Mouse (Mus musculus): Measurements from ENCODE around the gene Gm49322.
"Not testable (repeated sequence)": the region's sequence is repeated elsewhere in the genome, so short reads cannot be mapped to it uniquely, and the experiment has no call there.

The Gm49322 gene

DNA sequence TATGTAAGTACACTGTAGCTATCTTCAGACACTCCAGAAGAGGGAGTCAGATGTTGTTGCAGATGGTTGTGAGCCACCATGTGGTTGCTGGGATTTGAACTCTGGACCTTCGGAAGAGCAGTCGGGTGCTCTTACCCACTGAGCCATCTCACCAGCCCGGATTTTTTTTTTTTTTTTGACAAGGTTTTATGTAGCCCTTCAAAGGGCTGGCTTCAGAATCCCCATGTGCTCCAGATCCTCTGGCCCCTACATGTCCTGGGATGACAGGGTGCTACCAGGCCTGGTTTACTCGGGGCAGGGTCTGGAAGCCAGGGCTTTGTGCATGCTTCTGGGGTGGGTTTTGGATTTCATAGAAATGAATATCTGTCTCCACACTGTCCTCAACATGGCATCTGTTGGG, at the start of gene Gm49322:
Gene Gm49322, plus strand, starts transcription at position 301 of the 400 bp plus-strand sequence.
- not testable (repeated sequence) for DNase-seq (ENCODE audit: low spot score)

DNA sequence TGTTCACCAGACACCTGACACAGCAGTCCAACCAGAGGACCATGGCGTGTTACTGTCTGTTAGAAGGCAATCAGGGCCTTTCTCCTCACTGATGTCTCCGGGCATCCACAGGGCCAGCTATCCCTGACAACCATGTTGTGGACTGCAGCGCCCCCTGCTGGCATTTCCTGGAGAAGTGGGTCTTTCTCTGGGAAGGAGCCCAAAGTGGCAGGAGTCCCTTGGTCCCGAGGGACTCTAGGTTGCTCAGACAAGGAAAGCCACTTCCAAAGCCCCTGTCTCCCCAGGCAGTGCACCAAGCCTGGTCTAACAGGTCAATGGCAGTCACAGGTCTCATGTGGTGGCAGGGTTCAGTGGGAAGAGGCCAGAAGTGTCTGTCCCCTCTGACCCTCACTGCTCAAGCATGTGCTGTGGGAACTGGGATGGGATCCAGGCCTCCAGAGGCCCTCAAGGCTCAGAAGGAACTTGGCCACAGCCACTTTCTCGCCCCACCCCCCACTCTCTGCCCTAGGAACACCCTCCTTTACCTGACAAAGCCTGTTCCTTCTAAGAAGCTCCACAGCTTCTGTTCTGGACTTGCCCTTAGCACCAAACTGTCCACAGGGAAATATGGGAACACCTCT, 48.4 kb upstream of the Gm49322 start:
- peak; percentile 69 for DNase-seq (ENCODE audit: low spot score)

DNA sequence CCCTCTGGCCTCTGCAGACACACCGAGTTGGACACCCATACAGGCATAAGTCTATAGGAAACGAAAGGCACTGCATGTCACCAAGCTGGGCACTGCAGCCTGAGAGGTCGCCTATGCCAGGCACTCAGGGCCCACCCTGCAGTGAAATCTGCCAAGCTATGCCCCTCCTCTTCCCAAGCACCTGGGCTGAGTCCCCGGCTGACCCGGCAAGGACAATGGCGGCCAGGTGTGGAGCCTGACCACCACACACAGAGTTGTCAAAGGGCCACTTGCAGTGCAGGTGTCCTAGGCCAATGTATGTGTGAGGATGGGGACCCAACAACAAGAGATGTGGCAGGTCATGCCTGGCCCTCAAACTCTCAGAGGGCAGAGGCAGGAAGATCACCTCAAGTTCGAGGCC, 46.4 kb upstream of the Gm49322 start:
- no peak for DNase-seq (ENCODE audit: low spot score)

DNA sequence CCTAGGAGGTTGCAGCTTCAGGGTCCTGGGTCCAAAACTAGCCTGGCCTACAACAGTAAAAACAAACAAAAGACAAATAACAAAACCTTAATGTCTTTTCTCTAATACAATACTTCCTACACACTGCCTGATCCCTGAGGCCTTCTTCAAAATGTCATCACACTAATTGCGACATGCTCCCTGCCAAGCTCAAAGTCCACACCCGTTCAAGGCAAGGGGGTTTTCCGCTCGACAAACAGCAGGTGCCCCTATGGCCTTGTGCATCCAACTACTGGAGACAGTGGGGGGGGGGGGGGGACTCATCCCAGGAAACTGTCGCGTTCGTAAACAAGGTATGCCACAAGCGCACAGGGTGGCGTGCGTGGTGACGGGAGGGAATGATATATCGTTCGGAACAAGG, 45.2 kb upstream of the Gm49322 start:
- DNase-seq (ENCODE audit: low spot score) = no peak

DNA sequence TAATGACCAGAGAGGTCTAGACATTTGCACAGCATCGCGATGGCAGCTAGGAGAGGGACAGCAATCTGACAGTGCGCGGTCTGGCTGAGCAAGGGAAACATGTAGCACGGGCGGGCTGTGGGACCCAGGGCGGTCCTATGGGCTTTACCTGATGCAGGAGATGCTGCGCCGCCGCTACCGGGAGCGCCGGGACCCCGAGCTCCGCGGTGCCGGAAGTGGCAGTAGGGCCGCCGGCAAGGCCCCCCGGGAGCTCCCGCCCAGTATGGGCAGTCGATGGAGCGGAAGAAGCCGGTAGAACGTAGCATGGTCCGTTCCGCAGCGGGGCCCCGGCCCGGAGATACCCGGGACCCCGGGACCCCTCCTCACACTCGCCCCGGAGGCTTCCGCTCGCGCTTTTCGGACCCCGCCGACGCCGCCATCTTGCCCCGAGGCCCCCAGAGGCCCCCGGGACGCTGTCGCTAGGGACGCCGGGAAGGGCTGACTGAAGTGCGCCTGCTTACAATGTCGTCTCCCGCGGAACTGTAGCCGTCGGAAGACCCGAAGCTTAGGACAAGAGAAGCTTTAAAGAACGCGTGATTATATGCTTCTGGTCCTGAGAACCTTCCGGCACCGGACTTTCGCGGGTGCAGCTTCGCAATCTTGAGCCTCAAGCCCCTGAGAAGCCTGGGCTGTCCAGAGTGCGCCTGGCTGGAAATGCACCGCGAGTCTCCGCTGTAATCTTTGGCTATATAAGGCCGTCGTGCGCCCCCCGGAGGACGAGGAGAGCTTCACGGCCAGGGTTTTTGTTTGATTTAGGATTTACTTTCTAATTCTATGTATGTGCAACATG, 44.5 kb upstream of the Gm49322 start, which contains the start of gene Rexo1:
Gene Rexo1, minus strand, starts transcription at position 445 of the 829 bp plus-strand sequence.
- peak; percentile 91 for DNase-seq (ENCODE audit: low spot score)

DNA sequence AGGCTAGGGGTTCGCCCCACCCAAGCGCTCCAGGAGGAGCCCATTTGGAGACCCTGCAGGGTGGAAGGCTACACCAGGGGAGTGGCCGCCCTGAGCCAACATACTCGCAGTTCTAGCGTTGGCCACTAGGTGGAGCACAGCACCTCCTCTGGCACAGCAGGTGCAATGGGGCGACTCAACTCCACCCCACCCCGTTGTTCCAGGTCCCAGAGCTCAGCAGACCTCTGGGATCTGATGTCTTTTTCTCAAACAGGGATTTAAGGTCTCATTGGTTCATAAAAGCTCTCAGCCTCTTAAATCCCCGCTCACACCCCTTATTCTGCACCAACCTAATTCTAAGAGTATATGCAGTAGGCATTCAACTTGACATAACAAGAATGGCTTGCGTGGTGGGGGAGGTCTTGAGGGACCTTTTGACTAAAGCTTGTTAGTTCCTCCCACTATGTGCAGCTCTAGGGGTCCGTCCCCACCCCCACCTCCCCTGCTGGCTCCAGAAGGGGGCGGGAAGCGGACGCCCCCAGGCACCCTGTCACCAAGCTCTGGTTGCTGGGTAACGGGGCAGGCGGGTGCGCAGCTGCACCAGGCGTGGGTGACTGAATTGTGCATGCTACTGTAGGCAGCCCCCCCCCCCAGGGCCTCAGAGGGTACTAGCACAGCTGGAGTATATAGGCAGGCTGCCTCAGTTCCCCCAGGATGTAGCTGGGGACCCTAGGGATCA, 39.3 kb upstream of the Gm49322 start:
- DNase-seq (ENCODE audit: low spot score) = peak; percentile 85

DNA sequence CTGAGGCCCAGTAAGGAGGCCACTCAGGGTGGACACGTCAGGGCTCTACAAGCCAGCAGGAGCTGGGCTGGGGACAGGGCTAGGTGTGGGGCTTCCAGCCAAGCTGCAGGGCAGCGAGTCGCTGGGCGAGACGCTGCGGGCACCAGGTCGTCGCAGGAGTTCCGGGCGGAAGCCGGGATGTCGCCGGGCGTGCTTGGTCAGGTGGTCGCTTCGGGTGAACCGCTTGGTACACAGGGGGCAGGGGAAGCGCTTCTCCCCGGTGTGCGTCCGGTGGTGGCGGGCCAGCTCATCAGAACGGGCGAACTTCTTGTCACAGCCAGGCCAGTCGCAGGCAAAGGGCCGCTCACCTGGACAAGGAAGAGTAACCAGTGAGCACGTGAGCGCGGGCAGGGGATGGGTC, 36.9 kb upstream of the Gm49322 start:
- no peak for DNase-seq (ENCODE audit: low spot score)

DNA sequence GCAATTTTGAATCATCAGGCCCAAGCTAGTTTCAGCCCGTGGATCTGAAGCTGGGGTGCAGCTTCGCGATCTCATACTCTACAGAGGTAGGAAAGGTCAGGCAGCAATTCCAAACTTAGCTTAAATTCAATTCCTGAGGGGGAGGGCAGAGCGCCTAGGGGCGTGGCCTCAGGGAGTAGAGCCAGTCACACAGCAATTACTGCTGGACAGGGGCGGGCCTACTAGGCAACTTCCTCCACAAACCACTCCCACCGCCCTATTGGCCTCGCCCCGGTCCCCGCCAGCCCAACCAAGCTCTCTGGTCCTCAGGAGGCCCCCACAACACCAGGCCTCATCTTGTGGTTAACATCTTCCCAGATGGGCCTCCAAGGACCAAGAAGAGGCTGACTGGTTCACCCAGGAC, 36.2 kb upstream of the Gm49322 start:
- peak; percentile 51 for DNase-seq (ENCODE audit: low spot score)

DNA sequence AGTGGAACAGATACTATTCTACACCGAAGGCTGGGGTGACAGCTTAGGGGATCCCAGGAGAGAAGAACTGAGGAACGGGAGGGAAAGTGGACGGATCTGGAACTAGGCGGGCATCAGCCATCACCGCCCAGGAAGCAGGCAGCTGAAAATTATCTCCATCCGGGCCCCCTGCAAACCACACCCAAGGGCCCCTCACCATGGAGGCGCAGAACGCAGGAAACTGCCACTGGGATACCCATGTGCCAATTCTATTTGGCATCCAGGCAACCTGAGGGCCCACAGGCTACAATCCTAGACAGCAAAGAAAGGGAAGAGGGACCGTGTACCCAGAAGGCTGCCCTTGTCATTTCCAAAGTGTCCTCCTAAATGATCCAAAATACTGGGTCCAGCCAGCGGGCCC, 35.4 kb upstream of the Gm49322 start:
- DNase-seq (ENCODE audit: low spot score) = no peak

DNA sequence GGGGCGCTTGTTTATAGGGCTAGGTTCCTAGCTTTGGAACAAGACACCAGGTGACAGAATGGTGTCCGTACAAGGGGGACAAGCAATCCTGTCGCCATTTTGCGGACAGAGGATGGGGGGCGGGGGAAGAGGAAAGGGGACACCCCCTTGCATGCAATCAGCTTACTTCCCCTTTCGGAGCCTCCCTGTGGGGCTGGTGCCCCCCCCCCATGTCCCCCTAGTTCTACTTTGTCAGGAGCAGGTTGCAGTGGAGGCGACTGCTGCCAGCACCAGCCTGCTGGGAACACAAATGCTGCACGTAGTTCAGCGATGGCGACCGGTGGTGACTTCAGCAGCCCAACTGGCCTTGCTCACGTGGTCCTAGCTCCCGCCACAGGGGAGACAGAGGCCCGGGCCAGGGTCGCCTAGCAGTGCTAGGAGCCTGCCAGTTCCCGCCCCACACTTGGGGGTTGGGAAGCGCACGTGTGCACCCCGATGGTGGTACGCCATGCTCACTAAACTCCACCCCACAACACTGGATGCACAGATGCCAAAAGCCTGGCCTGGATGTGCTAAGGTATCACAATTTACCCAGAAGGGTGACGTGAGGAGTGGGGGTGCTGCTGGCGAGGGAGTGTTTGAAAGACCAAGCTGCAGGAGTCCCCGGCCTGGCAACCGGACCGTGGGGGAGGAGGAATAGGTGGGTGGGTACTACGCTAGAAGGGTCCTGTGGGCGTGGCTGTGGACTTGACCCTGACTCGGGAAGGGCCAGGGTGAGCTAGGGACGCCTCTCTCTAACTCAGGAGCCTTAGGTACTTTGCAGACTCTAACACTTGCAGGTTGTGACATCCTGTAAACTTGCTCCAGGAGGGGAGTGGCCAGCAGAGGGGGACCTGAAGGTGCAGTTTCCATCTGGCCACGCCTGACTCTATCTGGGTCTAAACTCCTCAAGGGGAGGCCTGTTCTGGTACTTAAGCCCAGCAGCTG, 34.7 kb upstream of the Gm49322 start:
- no peak for DNase-seq (ENCODE audit: low spot score)

DNA sequence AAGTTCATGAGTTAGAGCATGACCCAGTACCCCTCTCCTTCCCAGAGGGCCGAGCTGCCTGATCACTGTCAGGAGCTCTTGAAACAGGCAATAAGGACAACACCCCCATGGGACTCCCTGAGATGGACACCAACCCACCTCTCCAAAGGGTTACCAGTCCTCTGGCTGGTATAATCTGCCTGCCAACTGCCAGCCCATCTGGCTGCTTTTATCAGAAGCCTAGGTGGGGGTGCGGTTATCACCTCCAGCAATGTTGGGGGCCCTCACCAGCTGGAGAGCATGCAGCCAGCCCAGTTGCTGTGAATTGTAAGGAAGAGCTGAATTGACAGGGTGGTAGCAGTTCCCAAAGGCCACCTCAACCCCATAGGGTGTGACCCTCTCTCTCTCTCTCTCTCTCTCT, 33.3 kb upstream of the Gm49322 start:
- no peak for DNase-seq (ENCODE audit: low spot score)

DNA sequence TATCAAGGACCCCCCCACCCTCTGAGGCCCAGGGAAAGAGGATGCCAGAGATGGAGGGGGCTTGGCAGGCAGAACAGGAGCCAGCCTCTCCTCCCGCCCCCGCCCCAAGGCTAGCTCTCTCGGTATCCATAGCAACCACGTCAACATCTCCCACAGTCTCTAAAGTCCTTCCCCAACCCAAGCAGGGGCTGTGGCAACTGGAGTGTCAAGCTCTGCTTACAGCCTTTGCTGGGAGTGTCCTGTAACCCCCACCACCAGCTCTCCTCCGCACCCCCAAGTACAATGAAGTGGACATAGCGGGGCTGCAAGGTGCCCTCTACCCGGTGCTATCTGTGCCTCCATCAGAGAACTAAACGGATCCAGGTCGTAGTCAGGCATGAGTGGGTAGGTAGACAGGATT, 31.9 kb upstream of the Gm49322 start:
- no peak for DNase-seq (ENCODE audit: low spot score)

DNA sequence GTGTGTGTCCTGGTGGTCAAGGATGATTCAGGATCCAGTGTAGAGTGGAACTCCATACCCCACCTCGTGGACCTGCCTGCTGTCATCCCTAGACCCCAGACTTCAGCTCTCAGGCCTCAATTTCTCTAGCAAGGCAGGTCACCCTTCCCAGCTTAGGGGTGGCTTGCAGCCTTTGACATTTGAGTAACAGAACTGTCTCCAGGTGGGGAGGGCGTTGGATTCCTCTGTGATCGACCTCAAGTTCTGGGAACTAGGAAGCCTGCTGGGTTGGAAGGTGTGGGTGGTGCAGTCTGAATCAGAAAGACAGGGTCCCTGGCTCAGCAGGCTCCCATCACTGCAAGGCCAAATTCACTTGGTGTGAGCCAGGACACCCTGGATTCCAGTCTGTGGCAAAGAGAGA, 30.9 kb upstream of the Gm49322 start:
- no peak for DNase-seq (ENCODE audit: low spot score)

DNA sequence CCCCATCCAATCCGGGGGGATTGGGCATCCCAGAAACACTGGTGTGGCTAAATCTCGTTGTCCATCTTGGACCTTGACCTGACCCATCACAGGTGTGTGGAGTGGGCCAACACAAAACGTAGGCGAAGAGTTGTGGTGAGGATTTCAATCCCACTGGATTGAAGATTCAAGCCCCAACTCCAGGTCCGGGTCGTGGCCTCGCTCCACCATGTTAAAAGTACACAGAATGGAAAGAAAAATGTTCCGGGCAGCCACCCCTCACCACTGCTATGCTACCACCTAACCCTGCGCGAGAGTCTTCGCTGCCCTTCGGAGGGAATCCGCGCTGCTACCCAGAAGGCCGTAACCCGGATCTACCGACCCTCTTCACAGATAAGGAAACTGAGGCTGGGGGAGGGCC, 29.9 kb upstream of the Gm49322 start:
- no peak for DNase-seq (ENCODE audit: low spot score)

DNA sequence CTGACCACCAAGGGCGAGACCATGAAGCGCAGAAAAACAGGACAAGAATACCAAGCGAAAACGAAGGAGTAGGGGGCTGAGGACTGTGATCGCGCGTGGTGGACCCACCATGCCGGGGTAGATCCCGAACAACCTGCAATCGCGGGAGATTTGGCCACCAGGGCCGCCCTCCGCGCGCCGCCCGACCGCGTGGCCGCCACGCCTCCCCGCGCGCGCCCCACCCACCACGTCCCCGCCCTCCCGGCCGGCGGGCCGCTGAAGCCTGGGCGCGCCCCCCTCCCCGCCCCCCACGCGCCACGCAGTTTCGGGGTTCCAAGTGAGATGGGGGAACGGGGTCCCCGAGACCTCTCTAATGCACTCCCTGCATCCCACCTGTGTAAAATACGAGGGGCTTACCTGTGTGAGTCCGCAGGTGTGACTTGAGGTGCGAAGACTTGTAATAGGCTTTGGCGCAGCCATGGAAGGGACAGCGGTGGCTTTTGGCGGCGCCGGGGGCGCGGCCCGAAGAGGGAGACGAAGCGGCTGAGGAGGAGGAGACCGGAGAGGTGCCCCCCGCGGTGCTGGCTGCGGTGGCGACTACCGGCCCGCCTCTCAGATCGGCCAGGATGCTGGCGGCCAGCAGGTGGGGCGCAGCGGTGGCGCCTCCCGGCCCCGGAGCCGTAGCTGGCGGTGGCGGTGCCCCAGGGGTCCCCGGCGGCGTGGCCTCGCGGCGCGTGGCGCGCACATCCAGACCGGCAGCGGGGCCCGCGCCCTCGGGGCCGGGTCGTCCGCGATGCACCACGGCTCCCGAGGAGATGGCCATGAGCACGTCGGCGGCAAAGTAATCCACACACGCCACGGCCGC, 29.2 kb upstream of the Gm49322 start:
- peak; percentile 72 for DNase-seq (ENCODE audit: low spot score)

DNA sequence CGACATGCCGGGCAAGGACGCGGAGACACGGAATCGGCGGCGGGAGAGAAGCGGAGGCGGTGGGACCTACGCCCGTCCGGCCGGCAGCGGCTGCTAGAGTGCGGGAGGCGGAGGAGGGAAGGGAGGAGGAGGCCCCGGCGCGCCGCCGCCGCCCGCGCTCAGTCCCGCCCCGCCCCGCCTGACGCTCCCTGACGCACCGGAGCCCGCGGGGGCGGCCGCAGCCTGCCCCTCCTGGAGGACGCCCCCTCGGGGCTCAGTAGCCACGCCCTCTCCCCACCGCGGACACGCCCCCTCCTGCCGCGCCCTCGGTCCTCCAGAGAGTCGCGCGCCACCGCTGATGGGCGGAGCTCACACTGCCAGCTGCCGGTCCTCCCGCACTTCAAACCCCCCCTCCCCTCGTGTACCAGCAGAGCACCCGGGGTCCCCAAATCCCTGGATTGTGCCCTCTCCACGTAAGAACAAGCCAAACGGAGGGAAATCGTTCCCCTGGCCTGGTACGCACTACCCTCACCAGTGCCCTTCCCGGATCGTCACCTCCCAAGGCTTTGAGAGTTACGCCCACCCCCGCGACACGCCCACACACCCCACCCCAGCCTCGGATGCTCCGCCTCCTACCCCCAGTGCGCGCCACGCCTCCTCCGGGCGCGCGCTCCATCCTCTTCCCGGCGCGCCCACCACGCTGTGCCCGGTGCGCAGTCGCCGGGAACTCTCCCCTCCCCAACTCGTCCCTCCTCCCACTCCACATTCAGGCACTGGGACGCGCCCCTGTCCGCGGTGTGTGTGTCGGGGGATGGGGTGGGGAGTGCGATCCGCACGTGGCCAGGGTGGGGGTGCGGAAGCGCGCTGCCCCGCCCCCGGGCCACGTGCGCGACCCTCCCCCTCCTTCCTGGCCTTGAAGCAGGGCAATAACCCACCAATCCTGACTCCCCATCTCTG, 28.4 kb upstream of the Gm49322 start, which contains the start of gene Klf16:
Gene Klf16, minus strand, starts transcription at position 127 of the 936 bp plus-strand sequence.
- DNase-seq (ENCODE audit: low spot score) = peak; percentile 99

DNA sequence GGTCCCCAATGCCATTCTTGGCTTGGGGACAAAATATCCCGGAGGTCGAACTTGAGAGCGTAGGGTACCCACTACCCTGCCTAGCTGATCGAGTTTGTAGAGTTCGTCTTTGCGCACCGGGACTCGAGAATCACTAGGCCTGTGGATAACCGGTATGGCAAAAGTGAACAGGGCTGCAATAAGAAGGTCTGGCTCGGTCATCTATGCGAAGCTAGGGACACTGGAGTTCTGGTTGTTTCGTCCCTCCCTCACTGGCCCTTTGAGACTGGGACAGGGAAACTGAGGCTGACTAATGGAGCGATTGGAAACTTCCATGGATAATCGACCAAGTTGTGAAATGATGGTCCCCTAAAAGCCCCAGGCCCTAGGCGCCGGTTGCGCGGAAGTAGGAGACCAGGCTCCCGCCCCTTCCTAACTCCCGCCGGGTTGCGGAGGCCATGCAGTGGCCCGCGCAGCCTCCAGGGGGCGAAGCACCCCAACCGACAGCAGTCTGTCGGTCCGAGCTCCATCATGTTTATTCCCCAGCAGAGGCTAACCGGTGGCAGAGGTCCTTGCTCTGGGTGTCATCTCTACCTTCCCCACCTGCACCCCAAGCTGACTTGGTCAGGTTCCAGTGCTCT, 27.6 kb upstream of the Gm49322 start:
- DNase-seq (ENCODE audit: low spot score) = peak; percentile 79

DNA sequence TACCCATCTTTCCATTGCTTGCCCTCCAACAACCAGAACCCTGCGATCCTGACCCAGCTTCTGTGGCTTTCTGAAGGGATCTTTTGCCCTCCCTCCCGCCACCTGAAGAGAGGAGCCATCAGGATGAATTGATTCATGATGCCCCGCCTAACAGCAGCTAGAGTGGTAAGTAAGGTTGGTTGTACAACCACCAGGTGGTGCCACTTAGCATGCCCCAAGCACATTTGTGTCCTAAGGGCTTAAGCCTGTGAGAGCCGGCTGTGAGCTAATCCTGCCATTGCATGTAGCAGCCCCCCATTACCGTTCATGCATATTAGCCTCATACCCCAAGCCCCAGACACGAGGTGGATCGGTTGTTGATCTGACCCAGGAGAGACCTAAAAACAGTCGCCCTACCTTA, 26.9 kb upstream of the Gm49322 start:
- peak; percentile 51 for DNase-seq (ENCODE audit: low spot score)

DNA sequence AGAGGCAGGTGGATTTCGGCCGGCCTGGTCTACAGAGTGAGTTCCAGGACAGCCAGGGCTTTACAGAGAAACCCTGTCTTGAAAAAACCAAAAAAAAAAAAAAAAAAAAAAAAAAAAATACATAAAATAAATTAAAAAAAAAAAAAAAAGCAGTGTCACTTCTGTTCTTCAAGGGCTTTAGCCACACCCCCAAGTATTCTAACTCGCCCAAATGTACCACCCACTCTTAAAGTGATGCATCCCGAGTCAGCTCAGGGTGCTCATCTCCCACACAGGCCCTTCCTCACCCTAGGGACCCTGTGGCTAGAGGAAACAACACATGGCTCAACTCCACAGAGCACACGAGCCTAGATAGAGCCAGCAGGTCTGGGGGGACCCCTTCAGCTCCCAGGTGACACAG, 22.8 kb upstream of the Gm49322 start:
- DNase-seq (ENCODE audit: low spot score) = no peak

Data from urinary bladder, postnatal 25 days (tissue).